Mouse (Mus musculus) stomach, postnatal 0 days (tissue): ENCODE measurements around the gene Gm10663. TPM values are rescaled to one million over a fixed set of nuclear protein-coding genes. Genes with fewer than 3 reads are reported as not detected.

ENCODE experiments used
- ATAC-seq: fragments of 200-750 bp; cut with Nextera tagmentation; 2 replicates; pipeline ENCODE4 v1.8.0; 2017; ENCODE audit not compliant: low FRiP score, low TSS enrichment
- DNase-seq: peaks from one replicate; pipeline ENCODE4 v3.0.0-alpha.2; 2016; ENCODE audit warnings: low spot score
- H3K27ac ChIP-seq: fragments of 300-500 bp; sonication (generic); replicated peaks from 2 replicates; pipeline ENCODE4 v1.5.1; 2014; ENCODE audit warnings: mild to moderate bottlenecking, control low read depth
- H3K27me3 ChIP-seq: fragments of 300-500 bp; sonication (generic); 2 replicates; pipeline ENCODE4 v1.6.1; 2014; ENCODE audit warnings: low read length; ENCODE audit not compliant: control insufficient read depth, insufficient read depth
- H3K36me3 ChIP-seq: fragments of 300-500 bp; sonication (generic); 2 replicates; pipeline ENCODE4 v1.6.1; 2014; ENCODE audit warnings: low read length, mixed read lengths; ENCODE audit not compliant: control insufficient read depth, insufficient read depth
- H3K4me1 ChIP-seq: fragments of 300-500 bp; sonication (generic); replicated peaks from 2 replicates; pipeline ENCODE4 v1.6.1; 2014; ENCODE audit warnings: antibody characterized with exemption; ENCODE audit not compliant: control insufficient read depth, insufficient read depth
- H3K4me2 ChIP-seq: fragments of 300-500 bp; sonication (generic); replicated peaks from 2 replicates; pipeline ENCODE4 v1.6.1; 2014; ENCODE audit warnings: low read depth, mild to moderate bottlenecking, control low read depth, moderate library complexity
- H3K4me3 ChIP-seq: fragments of 300-500 bp; sonication (generic); 2 replicates; pipeline ENCODE4 v1.5.1; 2014; ENCODE audit warnings: low read depth, low read length, control low read depth
- H3K9ac ChIP-seq: fragments of 300-500 bp; sonication (generic); 2 replicates; pipeline ENCODE4 v1.6.1; 2014; ENCODE audit warnings: mild to moderate bottlenecking, low read length, control low read depth, mixed read lengths
- H3K9me3 ChIP-seq: fragments of 300-500 bp; sonication (generic); 2 replicates; pipeline ENCODE4 v1.6.1; 2016; ENCODE audit warnings: low read length; ENCODE audit not compliant: control insufficient read depth
- CTCF ChIP-seq: IDR thresholded peaks from 2 replicates; pipeline ENCODE4 v1.5.1; 2016; ENCODE audit warnings: antibody characterized with exemption, low read depth, mild to moderate bottlenecking, moderate library complexity
- EP300 ChIP-seq: optimal IDR thresholded peaks from 2 replicates; pipeline ENCODE3; 2016; ENCODE audit warnings: antibody characterized with exemption
- WGBS: fragments of 180-500 bp; shearing (Covaris S2); extraction: QIAGEN DNeasy Blood & Tissue Kit; methylation state at CpG from one replicate; pipeline ENCODE4 v1.1.7; 2014; 5-methylcytosine and 5-hydroxymethylcytosine counted together
- polyA plus RNA-seq: library from polyadenylated mRNA; unstranded; fragments of >200 nt; fragmentation: Nextera tagmentation; extraction: Ambion mirVana; gene quantifications from 2 replicates; pipeline ENCODE4 v1.2.1, GENCODE M21; 2015

Gene Gm10663
- polyA plus RNA-seq, 1 experiment from 2014 or later, result not detected

DNA sequence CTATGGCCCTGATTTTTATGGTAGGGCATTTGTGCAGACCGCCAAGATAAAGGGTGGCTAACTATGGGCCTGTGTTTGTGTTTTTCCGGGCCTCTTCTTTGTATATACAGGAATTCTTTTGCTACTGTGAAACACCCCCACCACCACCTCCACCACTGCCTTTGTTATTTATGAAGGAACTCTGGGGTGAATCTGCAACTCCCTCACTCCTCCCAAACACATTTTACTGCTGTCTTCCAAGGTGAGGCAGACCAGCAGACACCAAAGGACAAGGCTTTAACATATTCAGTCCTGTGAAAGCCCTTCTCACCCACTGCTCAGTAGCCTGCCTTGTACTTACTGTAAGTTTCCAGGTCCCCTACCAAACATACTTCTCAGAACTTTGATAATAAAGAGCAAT, 40.7 kb upstream of the Gm10663 start:
- no peak for TF ChIP-seq CTCF
- TF ChIP-seq EP300, result no peak
- ATAC-seq, result no peak
- Histone ChIP-seq H3K4me2 (no peak overlapping the region), H3K4me1 (no peaks in the 10 kb centered on the region), H3K27me3 (no peaks in the 10 kb centered on the region), H3K4me3 (no peak overlapping the region), H3K9ac (no peak overlapping the region), H3K36me3 (no peaks in the 10 kb centered on the region), H3K27ac (no peak overlapping the region), H3K9me3 (no peaks in the 10 kb centered on the region)
- WGBS, result 52% methylated on average over 2 of the region's 2 CpGs
- no peak for DNase-seq

DNA sequence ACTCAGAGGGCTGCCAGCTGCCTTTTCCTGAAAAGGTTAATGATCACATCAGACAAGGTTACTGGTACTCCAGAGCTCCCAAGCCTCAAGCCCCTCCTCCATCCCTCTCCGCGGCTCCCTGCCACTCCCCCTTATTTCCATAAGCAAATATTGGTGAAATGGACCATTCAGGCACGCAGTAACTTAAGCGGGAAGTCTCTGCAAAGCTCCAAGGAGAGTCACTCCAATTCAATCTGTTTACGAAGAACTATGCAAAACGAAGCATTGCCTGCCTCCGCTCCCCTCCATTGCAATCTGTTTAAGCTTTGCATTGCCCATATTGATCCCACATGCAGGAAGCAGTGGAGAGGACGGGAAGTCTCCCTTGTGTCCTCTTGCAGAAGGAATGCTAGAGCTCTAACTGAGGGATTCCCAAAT, 37.7 kb upstream of the Gm10663 start, which contains the start of gene Apela:
Gene Apela (minus strand): TSS at position 220 of the 417 bp plus-strand sequence.
- under 1% methylated on average over 8 of the region's 8 CpGs for WGBS
- DNase-seq, result peak; percentile 70
- Histone ChIP-seq H3K9ac (no peak within 1 kb of the TSS), H3K27ac (no peak within 1 kb of the TSS), H3K4me2 (peak within 1 kb of the TSS; percentile 45), H3K9me3 (no peaks in the 10 kb centered on the region), H3K36me3 (no peaks in the 10 kb centered on the region), H3K4me1 (no peaks in the 10 kb centered on the region), H3K4me3 (peak within 1 kb of the TSS; percentile 18), H3K27me3 (no peaks in the 10 kb centered on the region)
- ATAC-seq, result peak; percentile 83
- TF ChIP-seq EP300 (no peak), CTCF (no peak)

DNA sequence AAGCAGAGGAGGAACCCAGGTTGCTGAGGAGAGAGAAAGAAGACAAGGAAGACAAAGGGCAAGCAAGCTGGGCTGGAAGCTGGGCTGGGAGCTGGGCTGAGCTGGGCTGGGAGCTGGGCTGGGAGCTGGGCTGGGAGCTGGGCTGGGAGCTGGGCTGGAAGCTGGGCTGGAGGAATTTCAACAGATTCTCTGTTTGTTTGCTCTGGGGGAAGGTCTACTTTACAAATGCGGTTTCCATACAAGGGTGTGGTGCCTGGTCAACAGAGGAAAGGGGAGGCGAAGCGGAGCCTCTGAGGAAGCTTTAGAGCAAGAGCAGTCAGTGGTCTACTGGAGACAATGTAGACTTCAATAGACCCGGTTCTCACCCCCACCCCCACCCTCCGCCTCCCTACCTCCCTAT, 28.3 kb upstream of the Gm10663 start:
- H3K27ac ChIP-seq, result no peak overlapping the region
- no peaks in the 10 kb centered on the region for H3K27me3 ChIP-seq
- no peak overlapping the region for H3K9ac ChIP-seq
- H3K36me3 ChIP-seq, result no peaks in the 10 kb centered on the region
- H3K9me3 ChIP-seq, result no peaks in the 10 kb centered on the region
- no peak for TF ChIP-seq EP300
- TF ChIP-seq CTCF, result no peak
- 34% methylated on average over 5 of the region's 5 CpGs for WGBS
- no peak overlapping the region for H3K4me3 ChIP-seq
- DNase-seq (peak; percentile 45), ATAC-seq (peak; percentile 78)
- H3K4me1 ChIP-seq, result no peaks in the 10 kb centered on the region
- peak overlapping the region; percentile 12; the same call in 1 of the 2 replicates for H3K4me2 ChIP-seq

DNA sequence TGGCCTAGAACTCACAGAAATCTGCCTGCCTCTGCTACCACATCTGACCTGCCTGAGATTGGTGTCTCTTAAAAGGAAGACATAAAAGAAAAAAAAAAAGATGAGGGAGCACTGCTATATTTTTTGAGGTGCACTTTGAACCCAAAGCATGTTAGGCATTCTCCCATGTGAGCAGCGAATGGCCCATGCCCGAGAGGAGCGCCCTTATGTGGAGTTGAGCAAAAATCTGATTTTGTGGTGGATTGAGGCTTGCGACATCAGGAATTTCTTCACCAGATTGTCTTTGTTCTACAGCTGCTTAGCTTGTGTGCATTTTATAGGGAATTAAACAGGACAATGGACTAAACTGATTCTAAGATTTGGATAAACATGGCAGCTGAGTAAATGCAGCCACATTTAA, 27.6 kb upstream of the Gm10663 start:
- no peak for DNase-seq
- Histone ChIP-seq H3K9ac (no peak overlapping the region), H3K4me1 (no peaks in the 10 kb centered on the region), H3K9me3 (no peaks in the 10 kb centered on the region), H3K27ac (no peak overlapping the region), H3K27me3 (no peaks in the 10 kb centered on the region), H3K4me3 (no peak overlapping the region), H3K4me2 (no peak overlapping the region), H3K36me3 (no peaks in the 10 kb centered on the region)
- WGBS, result 86% methylated on average over 4 of the region's 4 CpGs
- no peak for TF ChIP-seq EP300
- no peak for TF ChIP-seq CTCF
- ATAC-seq, result no peak

DNA sequence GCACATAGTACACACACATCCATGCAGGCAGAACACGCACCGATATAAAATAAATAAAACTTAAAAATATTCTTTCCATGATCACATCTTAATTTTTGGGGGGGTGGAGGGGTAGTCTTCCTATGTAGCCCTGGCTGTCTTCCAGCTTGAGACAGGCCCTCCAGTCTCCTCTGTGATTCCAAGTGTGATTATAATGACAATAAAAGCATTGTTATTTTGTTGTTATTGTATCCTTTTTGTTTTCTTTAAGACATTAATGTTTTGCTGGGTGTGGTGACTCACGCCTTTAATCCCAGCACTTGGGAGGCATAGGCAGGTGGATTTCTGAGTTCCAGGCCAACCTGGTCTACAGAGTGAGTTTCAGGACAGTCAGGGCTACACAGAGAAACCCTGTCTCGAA, 27.0 kb upstream of the Gm10663 start:
- Histone ChIP-seq H3K9me3 (no peaks in the 10 kb centered on the region), H3K9ac (no peak overlapping the region), H3K36me3 (no peaks in the 10 kb centered on the region), H3K4me2 (no peak overlapping the region), H3K27me3 (no peaks in the 10 kb centered on the region), H3K4me1 (no peaks in the 10 kb centered on the region), H3K27ac (no peak overlapping the region), H3K4me3 (no peak overlapping the region)
- WGBS, result 82% methylated on average over 4 of the region's 4 CpGs
- DNase-seq (no peak), ATAC-seq (no peak)
- TF ChIP-seq EP300, result no peak
- TF ChIP-seq CTCF, result no peak

DNA sequence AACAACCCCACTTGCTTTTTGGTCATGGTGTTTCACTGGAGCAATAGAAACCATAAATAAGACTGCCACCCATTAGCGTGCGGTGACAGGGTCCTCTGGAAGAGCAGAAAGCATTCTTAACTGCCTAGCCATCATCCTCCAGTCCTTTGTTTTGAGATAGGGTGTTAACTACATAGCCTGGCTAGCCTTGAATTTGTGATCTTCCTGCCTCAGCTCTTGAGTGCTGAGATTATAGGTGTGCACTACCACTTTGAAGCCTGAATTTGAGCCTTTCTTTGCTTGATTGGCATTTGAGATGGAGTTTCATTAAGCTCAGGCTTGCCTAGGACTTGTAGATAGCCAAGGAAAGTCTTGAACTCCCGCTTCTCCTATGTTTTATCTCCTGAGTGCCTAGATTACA, 21.3 kb upstream of the Gm10663 start:
- Histone ChIP-seq H3K36me3 (no peaks in the 10 kb centered on the region), H3K4me1 (no peaks in the 10 kb centered on the region), H3K4me2 (no peak overlapping the region), H3K9ac (no peak overlapping the region), H3K4me3 (no peak overlapping the region), H3K9me3 (no peaks in the 10 kb centered on the region), H3K27ac (no peak overlapping the region), H3K27me3 (no peaks in the 10 kb centered on the region)
- ATAC-seq (no peak), DNase-seq (no peak)
- TF ChIP-seq CTCF (no peak), EP300 (no peak)
- WGBS, result 91% methylated on average over 3 of the region's 3 CpGs
